In the genomic region with DNA sequence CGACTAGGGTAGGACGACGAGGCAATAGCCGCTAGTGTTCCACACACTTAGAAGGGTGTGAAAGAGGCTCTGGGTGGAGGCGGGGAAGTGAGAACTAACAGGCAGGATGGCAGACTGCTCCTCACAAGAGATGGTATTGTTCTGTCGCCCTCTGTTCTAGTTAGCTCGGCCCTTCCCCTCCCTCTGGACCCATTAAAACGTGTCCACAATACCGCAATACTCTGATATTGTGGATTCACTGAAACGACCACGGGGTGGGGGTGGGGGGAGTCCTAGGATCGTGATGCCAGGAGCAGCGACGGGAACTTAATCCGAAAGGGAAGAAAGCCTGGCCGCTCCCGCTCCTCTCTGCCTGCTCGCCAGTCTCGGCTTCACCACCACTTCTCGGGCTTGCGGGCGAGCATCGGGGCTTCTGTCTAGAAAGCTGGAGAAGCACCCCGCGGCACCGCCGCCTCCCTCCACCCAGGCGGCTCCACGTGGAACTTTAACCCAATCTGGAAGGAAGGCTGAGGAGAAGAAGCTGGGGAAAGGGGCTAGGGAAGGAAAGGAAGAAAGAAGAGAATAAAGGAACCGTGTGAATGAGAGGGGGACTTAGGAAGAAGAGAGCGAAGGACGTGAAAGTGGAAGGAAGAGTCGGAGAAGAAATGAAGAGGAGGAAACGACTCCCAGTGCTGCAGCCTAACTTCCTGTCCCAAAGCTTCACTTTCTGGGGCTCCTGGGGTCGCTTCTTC, we compare ENCODE assay signal across 8 mouse cellular contexts. TPM values are rescaled to one million over a fixed set of nuclear protein-coding genes. Genes with fewer than 3 reads are reported as not detected.
A peak's percentile ranks its signal among the peaks of the same experiment; 100 is the strongest.
DNase-seq lines count a peak whose midpoint lies in the region; ATAC-seq lines count a peak whose summit lies in the region.

No protein-coding gene starts in this region.

- peak overlapping the region; percentile 79 for H3K27ac ChIP-seq in hindbrain, embryonic 14.5 days
- peak overlapping the region; percentile 67 for H3K27ac ChIP-seq in midbrain, embryonic 11.5 days (ENCODE audit: low read depth, low read length)

- peak overlapping the region; percentile 34 for H3K4me3 ChIP-seq in hindbrain, embryonic 14.5 days (replicated peaks; ENCODE audit: low read length)
- peak overlapping the region; percentile 42 for H3K4me3 ChIP-seq in midbrain, embryonic 11.5 days (ENCODE audit: low read depth, low read length)

- H3K4me1 ChIP-seq in hindbrain, embryonic 14.5 days (replicated peaks; ENCODE audit: control insufficient read depth, insufficient read depth, low read length) = peaks cover 7% of the 10 kb centered on the region; the same call in 1 of the 2 replicates
- peaks cover 21% of the 10 kb centered on the region for H3K4me1 ChIP-seq in midbrain, embryonic 11.5 days (ENCODE audit: control insufficient read depth, insufficient read depth, low read length)

- H3K4me2 ChIP-seq in hindbrain, embryonic 14.5 days (replicated peaks) = peak overlapping the region; percentile 50
- peak overlapping the region; percentile 50 for H3K4me2 ChIP-seq in midbrain, embryonic 11.5 days

- DNase-seq in adrenal gland, postnatal 25 days = peak; percentile 13
- DNase-seq in adrenal gland, adult 8-10 months = no peak
- DNase-seq in thymus, postnatal 36 days = peak; percentile 23 to 24
- no peak for DNase-seq in thymus, adult 18-20 months
- peak; percentile 32 for DNase-seq in hindbrain, embryonic 14.5 days (ENCODE audit: low spot score)
- DNase-seq in midbrain, embryonic 11.5 days (ENCODE audit: low spot score, missing footprints) = peak; percentile 96
- DNase-seq in left cerebral cortex, postnatal 14 days (ENCODE audit: low spot score in 2 of 2) = no peak
- no peak for DNase-seq in adrenal gland, adult 18-20 months (ENCODE audit: low spot score in 2 of 2)

- intact Hi-C loops in left cerebral cortex, postnatal 14 days (cut with DNase I) = loop anchor here (5.0 to 10.0 kb wide), 2 partner anchors 339 to 424 kb away; no protein-coding TSS in a partner anchor

- peaks cover 62% of the 10 kb centered on the region for H3K27me3 ChIP-seq in hindbrain, embryonic 14.5 days (ENCODE audit: control insufficient read depth, insufficient read depth, low read length)
- peaks cover 73% of the 10 kb centered on the region for H3K27me3 ChIP-seq in midbrain, embryonic 11.5 days (ENCODE audit: control insufficient read depth, insufficient read depth, low read length)

- ATAC-seq in hindbrain, embryonic 14.5 days (ENCODE audit: low FRiP score) = peak; percentile 22; the same call in 1 of the 2 replicates
- peak; percentile 36 for ATAC-seq in midbrain, embryonic 11.5 days (ENCODE audit: low FRiP score)

- under 1% methylated on average over 35 of the region's 35 CpGs for WGBS in hindbrain, embryonic 14.5 days
- under 1% methylated on average over 35 of the region's 35 CpGs for WGBS in midbrain, embryonic 11.5 days

- no peaks in the 10 kb centered on the region for H3K9me3 ChIP-seq in hindbrain, embryonic 14.5 days (ENCODE audit: control insufficient read depth, low read length)
- H3K9me3 ChIP-seq in midbrain, embryonic 11.5 days (ENCODE audit: control insufficient read depth, low read length) = no peaks in the 10 kb centered on the region

- no peaks in the 10 kb centered on the region for H3K36me3 ChIP-seq in hindbrain, embryonic 14.5 days (replicated peaks; ENCODE audit: control insufficient read depth, insufficient read depth)
- H3K36me3 ChIP-seq in midbrain, embryonic 11.5 days (ENCODE audit: control insufficient read depth, insufficient read depth, low read length) = no peaks in the 10 kb centered on the region

- peak overlapping the region; percentile 58 for H3K9ac ChIP-seq in hindbrain, embryonic 14.5 days
- peak overlapping the region; percentile 64 for H3K9ac ChIP-seq in midbrain, embryonic 11.5 days (ENCODE audit: low read length)

RNA-seq across cellular contexts. Expression of a gene that starts 4.9 kb away (rescaled TPM):
- total RNA-seq in adrenal gland, postnatal 25 days (2021) = not detected in 2 replicates
- not detected for total RNA-seq in adrenal gland, adult 8-10 months (2022)
- 9.5 and 18.5 TPM in 2 replicates for polyA plus RNA-seq in hindbrain, embryonic 14.5 days (2014; fragmentation: Nextera tagmentation; extraction: Ambion mirVana)
- 43.4 and 48.9 TPM in 2 replicates for polyA plus RNA-seq in midbrain, embryonic 11.5 days (2014; fragmentation: Nextera tagmentation; extraction: Ambion mirVana)
- 1 to 10 TPM in 1 of 2 experiments, under 1 TPM in 1; 0.33 to 1.6 TPM for total RNA-seq in left cerebral cortex, postnatal 14 days (2021)
- not detected for total RNA-seq in adrenal gland, adult 18-20 months (2021)

RNA-seq across cellular contexts. Expression of a gene that starts 13.1 kb away (rescaled TPM):
- total RNA-seq in adrenal gland, postnatal 25 days (2021) = 11.3 and 21.2 TPM in 2 replicates
- total RNA-seq in adrenal gland, adult 8-10 months (2022) = 10 to 100 TPM; 19.5 to 24.4 (median 19.9) TPM
- polyA plus RNA-seq in hindbrain, embryonic 14.5 days (2014; fragmentation: Nextera tagmentation; extraction: Ambion mirVana) = 32.5 and 37.1 TPM in 2 replicates
- 57.0 and 63.0 TPM in 2 replicates for polyA plus RNA-seq in midbrain, embryonic 11.5 days (2014; fragmentation: Nextera tagmentation; extraction: Ambion mirVana)
- 10 to 100 TPM; 13.7 to 14.2 TPM for total RNA-seq in left cerebral cortex, postnatal 14 days (2021)
- 10 to 100 TPM; 17.8 to 19.0 TPM for total RNA-seq in adrenal gland, adult 18-20 months (2021)

Comparison
In these comparisons a context has a peak if more than half of its experiments do, and no peak if none do; other contexts are left out.
1. DNase-seq: peak in adrenal gland, postnatal 25 days (single experiment), thymus, postnatal 36 days (2 of 2), hindbrain, embryonic 14.5 days (single experiment) and midbrain, embryonic 11.5 days (single experiment); none in adrenal gland, adult 8-10 months (single experiment), thymus, adult 18-20 months (0 of 2), left cerebral cortex, postnatal 14 days (0 of 2) and adrenal gland, adult 18-20 months (0 of 2).